Mouse (Mus musculus): ENCODE results near the gene Ccdc187. TPM values are rescaled to one million over a fixed set of nuclear protein-coding genes. Genes with fewer than 3 reads are reported as not detected.

Gene Ccdc187
- polyA plus RNA-seq, 1 experiment from 2014 or later = 0.58 TPM

DNA sequence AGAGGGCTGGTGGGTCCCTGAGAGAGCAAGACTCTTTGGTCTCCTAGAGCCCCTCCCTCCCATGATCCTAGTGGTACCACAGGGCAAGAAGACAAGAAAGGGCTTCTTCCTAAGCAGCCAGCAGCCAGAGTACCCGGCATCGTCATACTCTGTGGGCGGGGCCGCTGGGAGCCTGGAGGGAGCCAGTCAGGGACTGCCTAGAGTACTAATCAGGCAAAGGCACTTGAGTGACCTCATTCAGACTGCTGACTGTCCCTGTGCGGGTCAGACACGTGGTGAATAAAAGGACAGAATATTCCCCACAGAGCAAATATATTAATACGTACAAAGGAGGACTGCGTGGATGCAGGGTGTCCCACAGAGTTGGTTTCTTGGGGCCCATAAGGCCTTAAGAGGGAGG lies 35.0 kb upstream of the Ccdc187 start:
- Histone ChIP-seq H3K36me3 (ENCODE audit: control insufficient read depth, insufficient read depth, low read length) (peaks cover 53% of the 10 kb centered on the region), H3K9me3 (ENCODE audit: control insufficient read depth, low read depth, low read length) (no peaks in the 10 kb centered on the region), H3K4me2 (replicated peaks; ENCODE audit: low read depth, low read length) (no peak overlapping the region), H3K4me1 (ENCODE audit: control insufficient read depth, insufficient read depth, low read length) (no peaks in the 10 kb centered on the region), H3K4me3 (ENCODE audit: low read depth, low read length) (no peak overlapping the region), H3K9ac (replicated peaks; ENCODE audit: low read depth, low read length) (no peak overlapping the region), H3K27me3 (ENCODE audit: control insufficient read depth, insufficient read depth, low read length) (no peaks in the 10 kb centered on the region), H3K27ac (ENCODE audit: low read length) (no peak overlapping the region)
- ATAC-seq (ENCODE audit: insufficient number of reproducible peaks, insufficient read depth, low FRiP score, low read depth) = no peak
- 69% methylated on average over 8 of the region's 8 CpGs for WGBS

DNA sequence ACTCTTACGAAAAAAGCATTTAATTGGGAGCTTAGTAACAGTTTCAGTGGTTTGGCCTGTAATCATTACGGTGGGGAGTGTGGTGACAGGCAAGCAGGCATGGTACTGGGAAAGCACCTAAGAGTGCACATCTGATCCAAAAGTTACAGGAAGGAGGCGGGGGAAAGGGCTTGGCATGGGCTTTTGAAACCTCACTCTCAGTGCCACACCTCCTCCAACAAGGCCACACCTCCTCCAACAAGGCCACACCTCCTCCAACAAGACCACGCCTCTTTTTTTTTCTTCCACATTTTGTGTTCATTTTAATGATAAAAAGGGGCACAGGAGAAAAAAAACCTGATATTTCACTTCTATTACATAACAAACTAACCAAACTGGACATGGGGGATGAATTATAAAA lies 33.5 kb upstream of the Ccdc187 start:
- Histone ChIP-seq H3K27ac (ENCODE audit: low read length) (no peak overlapping the region), H3K4me3 (ENCODE audit: low read depth, low read length) (no peak overlapping the region), H3K27me3 (ENCODE audit: control insufficient read depth, insufficient read depth, low read length) (no peaks in the 10 kb centered on the region), H3K4me2 (replicated peaks; ENCODE audit: low read depth, low read length) (no peak overlapping the region), H3K9ac (replicated peaks; ENCODE audit: low read depth, low read length) (no peak overlapping the region), H3K36me3 (ENCODE audit: control insufficient read depth, insufficient read depth, low read length) (peaks cover 69% of the 10 kb centered on the region), H3K9me3 (ENCODE audit: control insufficient read depth, low read depth, low read length) (no peaks in the 10 kb centered on the region), H3K4me1 (ENCODE audit: control insufficient read depth, insufficient read depth, low read length) (no peaks in the 10 kb centered on the region)
- ATAC-seq (ENCODE audit: insufficient number of reproducible peaks, insufficient read depth, low FRiP score, low read depth) = no peak
- WGBS = 90% methylated on average over 4 of the region's 4 CpGs

DNA sequence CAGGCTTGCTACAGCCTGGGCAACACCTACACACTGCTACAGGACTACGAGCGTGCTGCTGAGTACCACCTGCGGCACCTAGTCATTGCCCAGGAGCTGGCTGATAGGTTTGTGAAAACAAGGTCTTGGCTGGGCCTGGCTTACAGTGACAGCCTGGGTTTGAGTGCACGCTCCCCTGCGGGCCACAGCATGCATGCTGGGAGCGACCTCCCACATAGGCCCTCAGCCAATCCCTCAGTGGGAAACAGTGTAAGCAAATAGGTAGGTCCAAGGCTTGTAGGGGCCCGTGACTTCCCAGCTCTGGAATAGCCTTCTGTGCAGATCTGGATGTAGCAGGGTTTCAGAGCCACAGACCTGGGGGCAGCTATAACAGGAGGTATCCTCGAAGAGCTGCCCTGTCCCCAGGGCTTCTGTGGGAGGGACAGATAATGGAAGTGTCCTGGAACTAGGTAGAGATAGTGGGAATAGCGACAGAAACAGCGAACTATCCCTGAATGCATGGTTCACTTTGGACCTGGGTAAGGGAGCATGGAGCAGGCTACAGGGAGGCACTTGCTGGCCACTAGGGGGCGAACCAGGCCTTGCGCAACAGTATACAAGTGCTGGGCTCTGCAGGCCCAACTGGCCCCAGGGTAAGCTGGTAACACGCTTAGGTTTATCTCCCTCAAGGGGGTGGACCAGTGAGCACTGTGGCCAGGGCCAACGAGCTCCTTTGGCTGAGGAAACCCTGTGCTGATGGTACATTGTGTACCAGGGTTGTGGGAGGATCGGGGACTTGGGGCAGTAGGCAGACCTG lies 31.2 kb upstream of the Ccdc187 start:
- no peak overlapping the region for H3K27ac ChIP-seq (ENCODE audit: low read length)
- H3K9me3 ChIP-seq (ENCODE audit: control insufficient read depth, low read depth, low read length) = no peaks in the 10 kb centered on the region
- H3K36me3 ChIP-seq (ENCODE audit: control insufficient read depth, insufficient read depth, low read length) = peaks cover 68% of the 10 kb centered on the region
- 66% methylated on average over 15 of the region's 15 CpGs for WGBS
- peak; percentile 72; the same call in 1 of the 2 replicates for ATAC-seq (ENCODE audit: insufficient number of reproducible peaks, insufficient read depth, low FRiP score, low read depth)
- no peaks in the 10 kb centered on the region for H3K27me3 ChIP-seq (ENCODE audit: control insufficient read depth, insufficient read depth, low read length)
- no peak overlapping the region for H3K9ac ChIP-seq (replicated peaks; ENCODE audit: low read depth, low read length)
- H3K4me3 ChIP-seq (ENCODE audit: low read depth, low read length) = no peak overlapping the region
- no peak overlapping the region for H3K4me2 ChIP-seq (replicated peaks; ENCODE audit: low read depth, low read length)
- H3K4me1 ChIP-seq (ENCODE audit: control insufficient read depth, insufficient read depth, low read length) = no peaks in the 10 kb centered on the region

DNA sequence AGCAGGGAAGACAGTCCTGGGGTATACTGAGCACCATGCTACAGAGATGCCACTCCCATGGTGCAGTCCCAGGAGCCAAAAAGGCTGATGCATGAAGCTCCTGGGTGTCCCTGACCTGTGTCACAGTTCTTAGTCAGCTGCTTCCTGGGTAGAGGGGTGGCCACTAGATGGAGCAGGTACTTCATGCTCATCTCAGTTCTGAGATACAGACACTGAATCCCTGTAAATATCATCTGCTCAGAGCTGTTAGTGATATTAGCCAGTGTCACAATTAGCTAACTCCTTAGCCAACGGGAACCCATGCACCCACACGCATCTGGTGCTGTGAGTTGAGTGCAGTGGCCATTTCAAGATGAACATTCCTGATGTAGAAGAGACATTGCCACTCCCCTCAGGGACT lies 30.6 kb upstream of the Ccdc187 start:
- H3K9ac ChIP-seq (replicated peaks; ENCODE audit: low read depth, low read length) = no peak overlapping the region
- no peak overlapping the region for H3K4me3 ChIP-seq (ENCODE audit: low read depth, low read length)
- H3K36me3 ChIP-seq (ENCODE audit: control insufficient read depth, insufficient read depth, low read length) = peaks cover 67% of the 10 kb centered on the region
- H3K4me2 ChIP-seq (replicated peaks; ENCODE audit: low read depth, low read length) = no peak overlapping the region
- H3K9me3 ChIP-seq (ENCODE audit: control insufficient read depth, low read depth, low read length) = no peaks in the 10 kb centered on the region
- 81% methylated on average over 2 of the region's 2 CpGs for WGBS
- H3K27ac ChIP-seq (ENCODE audit: low read length) = no peak overlapping the region
- H3K27me3 ChIP-seq (ENCODE audit: control insufficient read depth, insufficient read depth, low read length) = no peaks in the 10 kb centered on the region
- H3K4me1 ChIP-seq (ENCODE audit: control insufficient read depth, insufficient read depth, low read length) = no peaks in the 10 kb centered on the region
- ATAC-seq (ENCODE audit: insufficient number of reproducible peaks, insufficient read depth, low FRiP score, low read depth) = no peak

DNA sequence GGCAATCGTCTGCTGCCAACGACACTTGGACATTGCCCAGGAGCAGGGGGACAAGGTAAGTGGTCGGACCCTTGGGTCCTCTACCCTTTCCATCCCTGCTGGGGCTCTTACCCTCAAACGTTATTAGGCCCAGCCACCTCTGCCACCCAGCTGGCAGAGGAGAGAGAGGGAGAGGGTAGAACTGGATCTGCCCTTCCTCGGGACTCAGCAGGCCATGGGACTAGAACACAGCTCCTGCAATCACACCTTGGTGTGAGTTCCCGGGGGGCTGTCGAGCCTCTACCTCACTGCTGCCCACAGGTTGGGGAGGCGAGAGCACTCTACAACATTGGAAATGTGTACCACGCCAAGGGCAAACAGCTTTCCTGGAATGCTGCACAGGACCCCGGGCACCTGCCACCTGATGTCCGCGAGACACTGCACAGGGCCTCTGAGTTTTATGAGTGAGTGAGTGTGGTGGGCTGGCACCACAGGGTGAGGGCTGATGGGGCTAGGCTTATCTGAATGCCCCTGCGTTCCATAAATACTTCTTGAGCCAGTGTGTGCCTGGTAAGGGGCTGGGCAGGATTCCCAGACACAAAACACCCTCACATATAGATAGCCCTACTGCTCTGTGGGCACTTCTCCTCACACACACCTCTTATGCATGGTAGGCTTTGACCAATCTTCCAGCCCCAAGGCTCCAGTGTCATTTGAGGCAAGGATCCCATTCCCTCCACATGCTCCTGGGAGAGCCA lies 29.4 kb upstream of the Ccdc187 start:
- 89% methylated on average over 13 of the region's 13 CpGs for WGBS
- ATAC-seq (ENCODE audit: insufficient number of reproducible peaks, insufficient read depth, low FRiP score, low read depth) = no peak
- Histone ChIP-seq H3K36me3 (ENCODE audit: control insufficient read depth, insufficient read depth, low read length) (peaks cover 62% of the 10 kb centered on the region), H3K9ac (replicated peaks; ENCODE audit: low read depth, low read length) (no peak overlapping the region), H3K4me3 (ENCODE audit: low read depth, low read length) (no peak overlapping the region), H3K27ac (ENCODE audit: low read length) (no peak overlapping the region), H3K27me3 (ENCODE audit: control insufficient read depth, insufficient read depth, low read length) (no peaks in the 10 kb centered on the region), H3K4me2 (replicated peaks; ENCODE audit: low read depth, low read length) (no peak overlapping the region), H3K4me1 (ENCODE audit: control insufficient read depth, insufficient read depth, low read length) (no peaks in the 10 kb centered on the region), H3K9me3 (ENCODE audit: control insufficient read depth, low read depth, low read length) (no peaks in the 10 kb centered on the region)

DNA sequence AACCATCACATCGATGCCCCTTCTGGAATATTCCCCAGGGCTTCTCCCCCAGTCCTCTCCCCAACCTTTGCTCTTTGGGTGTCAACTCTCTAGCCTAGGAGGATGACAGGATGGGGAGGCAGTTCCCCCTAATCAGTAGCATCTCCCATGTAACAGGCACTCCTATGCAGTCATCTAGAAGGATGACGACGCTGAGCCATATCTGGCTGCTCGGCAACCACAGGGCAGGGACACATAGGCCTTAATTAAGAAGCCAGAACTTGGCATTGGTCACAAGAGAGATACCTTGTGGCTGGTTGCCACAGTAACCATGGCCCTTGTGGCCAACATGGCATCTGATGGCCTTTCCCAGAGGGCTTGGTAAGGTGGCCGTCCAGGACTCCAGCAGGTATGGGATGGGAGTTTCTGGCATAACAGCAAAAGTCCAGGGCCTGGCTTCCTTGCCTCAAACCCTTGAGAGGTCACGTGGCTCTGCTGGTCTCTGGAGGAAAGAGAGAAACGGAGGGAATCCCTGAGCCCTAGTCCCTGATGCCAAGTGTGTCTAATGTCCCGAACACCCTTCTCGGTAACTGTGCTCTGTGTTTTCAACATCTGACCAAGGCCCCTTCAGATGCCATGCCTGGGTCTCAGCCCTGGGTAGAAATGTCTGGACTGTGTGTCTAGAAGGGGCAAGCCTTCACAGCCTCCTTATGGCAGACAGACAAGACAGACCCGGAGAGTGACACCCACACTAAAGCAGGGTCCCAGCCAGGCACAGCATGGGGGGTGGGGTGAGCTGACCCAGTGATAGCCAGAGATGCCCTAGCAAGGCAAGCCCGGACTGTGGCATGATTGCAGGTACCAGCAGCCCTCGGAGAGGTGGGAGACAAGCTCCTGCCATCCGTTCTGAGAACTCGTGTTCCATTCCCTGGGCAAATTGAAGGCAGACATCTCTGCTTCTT lies 26.2 kb upstream of the Ccdc187 start:
- Histone ChIP-seq H3K4me1 (ENCODE audit: control insufficient read depth, insufficient read depth, low read length) (peaks cover 21% of the 10 kb centered on the region), H3K9ac (replicated peaks; ENCODE audit: low read depth, low read length) (no peak overlapping the region), H3K36me3 (ENCODE audit: control insufficient read depth, insufficient read depth, low read length) (peaks cover 38% of the 10 kb centered on the region), H3K27ac (ENCODE audit: low read length) (no peak overlapping the region), H3K4me2 (replicated peaks; ENCODE audit: low read depth, low read length) (no peak overlapping the region), H3K4me3 (ENCODE audit: low read depth, low read length) (no peak overlapping the region), H3K9me3 (ENCODE audit: control insufficient read depth, low read depth, low read length) (no peaks in the 10 kb centered on the region), H3K27me3 (ENCODE audit: control insufficient read depth, insufficient read depth, low read length) (no peaks in the 10 kb centered on the region)
- 90% methylated on average over 14 of the region's 14 CpGs for WGBS
- no peak for ATAC-seq (ENCODE audit: insufficient number of reproducible peaks, insufficient read depth, low FRiP score, low read depth)

DNA sequence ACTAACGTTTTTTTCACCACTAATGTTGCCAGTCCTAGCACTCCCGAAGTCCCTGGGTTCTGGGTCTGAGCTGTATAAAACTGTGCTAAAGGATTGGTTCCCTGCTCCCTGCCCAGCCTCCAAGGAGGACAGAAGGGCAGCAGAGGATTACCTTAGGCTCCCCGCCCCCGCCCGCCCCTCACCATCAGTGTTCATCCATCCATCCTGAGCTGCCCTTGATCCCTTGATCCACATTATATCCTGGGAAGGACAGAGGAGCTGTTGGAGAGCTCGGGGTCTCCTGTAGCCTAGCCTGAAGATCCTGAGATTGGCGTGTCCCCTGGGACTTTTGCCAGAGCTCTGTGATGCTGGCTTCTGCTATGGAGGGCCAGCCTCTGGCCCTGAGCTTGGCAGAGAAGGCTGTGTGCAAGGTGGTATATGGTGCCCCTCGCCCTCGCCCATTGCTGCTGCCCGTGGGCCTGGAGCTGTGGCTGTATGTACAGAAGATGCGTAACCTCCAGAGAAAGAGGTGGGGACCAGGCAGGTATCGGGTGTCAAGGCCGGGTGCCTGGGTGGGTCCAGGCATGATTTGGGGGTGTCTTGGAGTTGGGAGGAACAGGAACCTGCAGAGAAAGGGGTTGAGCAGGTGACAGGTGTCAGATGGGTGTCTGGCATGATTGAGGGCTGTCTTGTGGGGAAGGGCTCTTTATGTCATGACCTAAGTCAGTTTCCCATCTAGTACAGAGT lies 25.3 kb upstream of the Ccdc187 start:
- Histone ChIP-seq H3K4me1 (ENCODE audit: control insufficient read depth, insufficient read depth, low read length) (peaks cover 24% of the 10 kb centered on the region), H3K4me2 (replicated peaks; ENCODE audit: low read depth, low read length) (no peak overlapping the region), H3K9ac (replicated peaks; ENCODE audit: low read depth, low read length) (no peak overlapping the region), H3K4me3 (ENCODE audit: low read depth, low read length) (no peak overlapping the region), H3K9me3 (ENCODE audit: control insufficient read depth, low read depth, low read length) (no peaks in the 10 kb centered on the region), H3K27ac (ENCODE audit: low read length) (no peak overlapping the region), H3K27me3 (ENCODE audit: control insufficient read depth, insufficient read depth, low read length) (no peaks in the 10 kb centered on the region), H3K36me3 (ENCODE audit: control insufficient read depth, insufficient read depth, low read length) (peaks cover 30% of the 10 kb centered on the region)
- 85% methylated on average over 13 of the region's 13 CpGs for WGBS
- no peak for ATAC-seq (ENCODE audit: insufficient number of reproducible peaks, insufficient read depth, low FRiP score, low read depth)

DNA sequence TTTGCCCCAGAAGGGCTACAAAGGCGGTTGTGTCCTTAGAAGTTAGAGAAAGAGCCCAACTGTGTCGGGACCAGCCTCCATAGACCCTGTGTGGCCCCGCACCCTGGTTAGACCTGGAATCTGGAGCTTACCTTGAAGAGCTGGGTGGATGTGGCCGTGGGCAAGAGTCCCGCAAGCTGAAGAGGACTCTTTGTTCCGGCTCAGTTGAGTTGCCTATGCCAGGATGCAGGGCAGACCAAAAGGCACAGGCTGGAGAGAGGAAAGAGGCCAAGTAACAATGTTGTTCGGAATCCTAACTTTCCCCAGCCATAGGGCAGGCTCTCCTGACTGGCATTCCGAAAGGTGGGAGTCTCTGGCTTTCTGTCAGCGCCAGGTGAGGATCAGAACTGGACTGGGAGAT lies 24.8 kb upstream of the Ccdc187 start:
- Histone ChIP-seq H3K36me3 (ENCODE audit: control insufficient read depth, insufficient read depth, low read length) (peaks cover 24% of the 10 kb centered on the region), H3K27me3 (ENCODE audit: control insufficient read depth, insufficient read depth, low read length) (no peaks in the 10 kb centered on the region), H3K9ac (replicated peaks; ENCODE audit: low read depth, low read length) (no peak overlapping the region), H3K4me2 (replicated peaks; ENCODE audit: low read depth, low read length) (no peak overlapping the region), H3K4me3 (ENCODE audit: low read depth, low read length) (no peak overlapping the region), H3K4me1 (ENCODE audit: control insufficient read depth, insufficient read depth, low read length) (peaks cover 28% of the 10 kb centered on the region), H3K9me3 (ENCODE audit: control insufficient read depth, low read depth, low read length) (no peaks in the 10 kb centered on the region), H3K27ac (ENCODE audit: low read length) (no peak overlapping the region)
- no peak for ATAC-seq (ENCODE audit: insufficient number of reproducible peaks, insufficient read depth, low FRiP score, low read depth)
- 88% methylated on average over 9 of the region's 9 CpGs for WGBS

Measured in stomach, embryonic 14.5 days (tissue).